ENCODE assay signal across 21 mouse cellular contexts in genomic region chr13:97223856-97224255, GRCm38 (mm10). TPM values are rescaled to one million over a fixed set of nuclear protein-coding genes. Genes with fewer than 3 reads are reported as not detected.
DNase-seq lines count a peak whose midpoint lies in the region; ATAC-seq lines count a peak whose summit lies in the region.
"Had no signal": no experiment of that assay in that cellular context is flagged by ENCODE, and none has a peak within 500 bp of the region (broad histone marks: within the 10 kb centered on the region; RNA-seq: fewer than 3 reads in every experiment).

No protein-coding gene starts in this region.

- H3K4me2 ChIP-seq in kidney, embryonic 14.5 days (replicated peaks; ENCODE audit: low read depth, low read length) = no peak overlapping the region
- H3K4me2 ChIP-seq in liver, embryonic 12.5 days = no peak overlapping the region
- H3K4me2 ChIP-seq in liver, embryonic 11.5 days = no peak overlapping the region
- no peak overlapping the region for H3K4me2 ChIP-seq in liver, embryonic 13.5 days
- H3K4me2 ChIP-seq in neural tube, embryonic 15.5 days = no peak overlapping the region
- H3K4me2 ChIP-seq: embryonic facial prominence, embryonic 13.5 days; forebrain, embryonic 12.5 days; heart, embryonic 11.5 days; heart, embryonic 15.5 days; hindbrain, embryonic 14.5 days had no signal

- no peaks in the 10 kb centered on the region for H3K27me3 ChIP-seq in kidney, embryonic 14.5 days (ENCODE audit: control insufficient read depth, insufficient read depth, low read length)
- H3K27me3 ChIP-seq in liver, embryonic 12.5 days (replicated peaks) = no peaks in the 10 kb centered on the region
- H3K27me3 ChIP-seq in liver, embryonic 11.5 days (replicated peaks; ENCODE audit: control insufficient read depth, insufficient read depth, low read length) = no peaks in the 10 kb centered on the region
- no peaks in the 10 kb centered on the region for H3K27me3 ChIP-seq in liver, embryonic 13.5 days
- H3K27me3 ChIP-seq in neural tube, embryonic 15.5 days (replicated peaks) = no peaks in the 10 kb centered on the region
- no peaks in the 10 kb centered on the region for H3K27me3 ChIP-seq in heart, embryonic 10.5 days (ENCODE audit: insufficient read depth, poor library complexity, severe bottlenecking)
- H3K27me3 ChIP-seq: embryonic facial prominence, embryonic 13.5 days; forebrain, embryonic 12.5 days; heart, embryonic 15.5 days had no signal

- no peak overlapping the region for H3K4me3 ChIP-seq in kidney, embryonic 14.5 days (ENCODE audit: low read length)
- H3K4me3 ChIP-seq in liver, embryonic 12.5 days = no peak overlapping the region
- H3K4me3 ChIP-seq in liver, embryonic 11.5 days (ENCODE audit: low read depth, low read length) = no peak overlapping the region
- no peak overlapping the region for H3K4me3 ChIP-seq in liver, embryonic 13.5 days (replicated peaks)
- no peak overlapping the region for H3K4me3 ChIP-seq in neural tube, embryonic 15.5 days (replicated peaks)
- H3K4me3 ChIP-seq in heart, embryonic 10.5 days = no peak overlapping the region
- H3K4me3 ChIP-seq: embryonic facial prominence, embryonic 13.5 days; forebrain, embryonic 12.5 days; heart, embryonic 15.5 days; hindbrain, embryonic 10.5 days had no signal

- H3K36me3 ChIP-seq in kidney, embryonic 14.5 days (ENCODE audit: control insufficient read depth, insufficient read depth, low read length) = no peaks in the 10 kb centered on the region
- H3K36me3 ChIP-seq in liver, embryonic 12.5 days = no peaks in the 10 kb centered on the region
- H3K36me3 ChIP-seq in liver, embryonic 11.5 days (ENCODE audit: control insufficient read depth, insufficient read depth, low read length) = no peaks in the 10 kb centered on the region
- no peaks in the 10 kb centered on the region for H3K36me3 ChIP-seq in liver, embryonic 13.5 days
- H3K36me3 ChIP-seq in neural tube, embryonic 15.5 days = no peaks in the 10 kb centered on the region
- H3K36me3 ChIP-seq in heart, embryonic 10.5 days = no peaks in the 10 kb centered on the region
- H3K36me3 ChIP-seq: embryonic facial prominence, embryonic 13.5 days; forebrain, embryonic 12.5 days; heart, embryonic 15.5 days; hindbrain, embryonic 10.5 days had no signal

- H3K4me1 ChIP-seq in kidney, embryonic 14.5 days (ENCODE audit: control insufficient read depth, insufficient read depth, low read length) = peaks cover 8% of the 10 kb centered on the region; the same call in 1 of the 2 replicates
- H3K4me1 ChIP-seq in liver, embryonic 12.5 days = peaks cover 5% of the 10 kb centered on the region; the same call in 1 of the 2 replicates
- 0 out of 2 replicates have a peak, but pooled peaks cover 3% of the 10 kb centered on the region for H3K4me1 ChIP-seq in liver, embryonic 11.5 days (replicated peaks; ENCODE audit: control insufficient read depth, insufficient read depth, low read length)
- no peaks in the 10 kb centered on the region; the same call in 1 of the 2 replicates for H3K4me1 ChIP-seq in liver, embryonic 13.5 days (replicated peaks)
- no peaks in the 10 kb centered on the region for H3K4me1 ChIP-seq in neural tube, embryonic 15.5 days
- peaks cover 10% of the 10 kb centered on the region; the same call in 1 of the 2 replicates for H3K4me1 ChIP-seq in heart, embryonic 10.5 days
- H3K4me1 ChIP-seq: heart, embryonic 15.5 days; hindbrain, embryonic 10.5 days had no signal

- no peak overlapping the region for H3K27ac ChIP-seq in kidney, embryonic 14.5 days (ENCODE audit: low read depth, low read length)
- H3K27ac ChIP-seq in liver, embryonic 12.5 days = no peak overlapping the region
- H3K27ac ChIP-seq in liver, embryonic 11.5 days (ENCODE audit: low read depth, low read length) = no peak overlapping the region
- no peak overlapping the region for H3K27ac ChIP-seq in liver, embryonic 13.5 days
- H3K27ac ChIP-seq in neural tube, embryonic 15.5 days (replicated peaks) = no peak overlapping the region
- H3K27ac ChIP-seq in heart, embryonic 10.5 days = no peak overlapping the region
- H3K27ac ChIP-seq: embryonic facial prominence, embryonic 13.5 days; forebrain, embryonic 12.5 days; heart, embryonic 15.5 days; hindbrain, embryonic 10.5 days; hindbrain, embryonic 14.5 days had no signal

- 60% methylated on average over 8 of the region's 8 CpGs for WGBS in kidney, embryonic 14.5 days
- WGBS in liver, embryonic 12.5 days (ENCODE audit: insufficient replicate concordance) = 68% methylated on average over 8 of the region's 8 CpGs
- 78% methylated on average over 8 of the region's 8 CpGs for WGBS in liver, embryonic 11.5 days
- WGBS in liver, embryonic 13.5 days (ENCODE audit: insufficient replicate concordance) = 65% methylated on average over 8 of the region's 8 CpGs
- WGBS in neural tube, embryonic 15.5 days = 73% methylated on average over 8 of the region's 8 CpGs
- WGBS in heart, embryonic 10.5 days = 81% methylated on average over 8 of the region's 8 CpGs

- DNase-seq in kidney, postnatal 25 days = no peak
- no peak for DNase-seq in liver, embryonic 11.5 days (ENCODE audit: low spot score)
- DNase-seq in liver, embryonic 13.5 days = no peak
- DNase-seq in heart, embryonic 10.5 days (ENCODE audit: low spot score) = no peak
- DNase-seq: adrenal gland, adult 2 months; adrenal gland, postnatal 36 days; cerebellum, adult 2 months; cerebellum, postnatal 14 days; embryo, embryonic 11 days; gastrocnemius, postnatal 10 days; heart, adult 18-20 months had no signal

- H3K9me3 ChIP-seq in kidney, embryonic 14.5 days (ENCODE audit: control insufficient read depth, low read length) = peaks cover 4% of the 10 kb centered on the region; the same call in 1 of the 2 replicates
- H3K9me3 ChIP-seq in liver, embryonic 12.5 days (replicated peaks) = no peaks in the 10 kb centered on the region
- H3K9me3 ChIP-seq in liver, embryonic 11.5 days (ENCODE audit: control insufficient read depth, low read length) = no peaks in the 10 kb centered on the region
- H3K9me3 ChIP-seq in liver, embryonic 13.5 days (replicated peaks) = no peaks in the 10 kb centered on the region
- H3K9me3 ChIP-seq in neural tube, embryonic 15.5 days (replicated peaks) = no peaks in the 10 kb centered on the region
- peaks cover 5% of the 10 kb centered on the region; the same call in 1 of the 2 replicates for H3K9me3 ChIP-seq in heart, embryonic 10.5 days
- H3K9me3 ChIP-seq: heart, embryonic 15.5 days had no signal

- ATAC-seq in kidney, embryonic 14.5 days (ENCODE audit: low FRiP score, low TSS enrichment) = 0 out of 2 replicates have a peak, but pooled peaks have one; percentile 44
- ATAC-seq in liver, embryonic 12.5 days = peak; percentile 8; the same call in 1 of the 2 replicates
- no peak for ATAC-seq in liver, embryonic 11.5 days (replicated peaks; ENCODE audit: low FRiP score)
- peak; percentile 16; the same call in 1 of the 2 replicates for ATAC-seq in liver, embryonic 13.5 days (ENCODE audit: low read depth)
- no peak for ATAC-seq in neural tube, embryonic 15.5 days (ENCODE audit: low FRiP score)
- ATAC-seq: forebrain, embryonic 16.5 days had no signal

- H3K9ac ChIP-seq in kidney, embryonic 14.5 days (ENCODE audit: low read depth, low read length) = no peak overlapping the region
- no peak overlapping the region for H3K9ac ChIP-seq in liver, embryonic 12.5 days
- H3K9ac ChIP-seq in liver, embryonic 11.5 days (ENCODE audit: low read depth, low read length) = no peak overlapping the region
- H3K9ac ChIP-seq in liver, embryonic 13.5 days = no peak overlapping the region
- no peak overlapping the region for H3K9ac ChIP-seq in neural tube, embryonic 15.5 days (replicated peaks)
- H3K9ac ChIP-seq: embryonic facial prominence, embryonic 13.5 days; forebrain, embryonic 12.5 days; heart, embryonic 15.5 days; hindbrain, embryonic 14.5 days had no signal

RNA-seq across cellular contexts. Expression of gene Enc1, which starts 17.0 kb away (rescaled TPM):
- polyA plus RNA-seq in kidney, embryonic 14.5 days (2014; fragmentation: Nextera tagmentation; extraction: Ambion mirVana) = 14.2 and 14.6 TPM in 2 replicates
- 0.92 and 0.93 TPM in 2 replicates for polyA plus RNA-seq in liver, embryonic 12.5 days (2016; fragmentation: Nextera tagmentation; extraction: Ambion mirVana)
- polyA plus RNA-seq in liver, embryonic 11.5 days (2014; fragmentation: Nextera tagmentation; extraction: Ambion mirVana) = 1.9 and 2.2 TPM in 2 replicates
- polyA plus RNA-seq in liver, embryonic 13.5 days (2015; fragmentation: Nextera tagmentation; extraction: Ambion mirVana) = 0.75 and 0.81 TPM in 2 replicates
- 65.8 and 79.2 TPM in 2 replicates for polyA plus RNA-seq in neural tube, embryonic 15.5 days (2015; fragmentation: Nextera tagmentation; extraction: Ambion mirVana)
- 3.9 and 4.2 TPM in 2 replicates for polyA plus RNA-seq in heart, embryonic 10.5 days (2016; fragmentation: Nextera tagmentation; extraction: Ambion mirVana)

RNA-seq across cellular contexts. Expression of gene Hexb, which starts 25.7 kb away (rescaled TPM):
- polyA plus RNA-seq in kidney, embryonic 14.5 days (2014; fragmentation: Nextera tagmentation; extraction: Ambion mirVana) = 25.3 and 31.3 TPM in 2 replicates
- polyA plus RNA-seq in liver, embryonic 12.5 days (2016; fragmentation: Nextera tagmentation; extraction: Ambion mirVana) = 14.1 and 15.1 TPM in 2 replicates
- 20.6 and 21.8 TPM in 2 replicates for polyA plus RNA-seq in liver, embryonic 11.5 days (2014; fragmentation: Nextera tagmentation; extraction: Ambion mirVana)
- 16.0 and 20.4 TPM in 2 replicates for polyA plus RNA-seq in liver, embryonic 13.5 days (2015; fragmentation: Nextera tagmentation; extraction: Ambion mirVana)
- 54.5 and 66.1 TPM in 2 replicates for polyA plus RNA-seq in neural tube, embryonic 15.5 days (2015; fragmentation: Nextera tagmentation; extraction: Ambion mirVana)
- polyA plus RNA-seq in heart, embryonic 10.5 days (2016; fragmentation: Nextera tagmentation; extraction: Ambion mirVana) = 23.3 and 24.9 TPM in 2 replicates

Comparison
In these comparisons a context has a peak if more than half of its experiments do, and no peak if none do; other contexts are left out.
1. ATAC-seq: peak in kidney, embryonic 14.5 days (single experiment), liver, embryonic 12.5 days (single experiment) and liver, embryonic 13.5 days (single experiment); none in liver, embryonic 11.5 days (single experiment) and neural tube, embryonic 15.5 days (single experiment).